Mouse (Mus musculus) embryonic facial prominence, embryonic 15.5 days (tissue): Measurements from ENCODE around the gene Gm498. TPM values are rescaled to one million over a fixed set of nuclear protein-coding genes. Genes with fewer than 3 reads are reported as not detected.

ENCODE experiments used
- ATAC-seq: fragments of 200-750 bp; cut with Nextera tagmentation; 2 replicates; pipeline ENCODE4 v1.8.0; 2017; ENCODE audit warnings: low read depth, moderate TSS enrichment; ENCODE audit not compliant: insufficient number of reproducible peaks, low FRiP score, low TSS enrichment
- H3K27ac ChIP-seq: fragments of 300-500 bp; sonication (generic); replicated peaks from 2 replicates; pipeline ENCODE4 v1.5.1; 2015; ENCODE audit warnings: mild to moderate bottlenecking, inconsistent platforms
- H3K27me3 ChIP-seq: fragments of 300-500 bp; sonication (generic); 2 replicates; pipeline ENCODE4 v1.6.1; 2015; ENCODE audit warnings: inconsistent platforms
- H3K36me3 ChIP-seq: fragments of 300-500 bp; sonication (generic); 2 replicates; pipeline ENCODE4 v1.6.1; 2015; ENCODE audit warnings: mild to moderate bottlenecking, inconsistent platforms
- H3K4me1 ChIP-seq: fragments of 300-500 bp; sonication (generic); 2 replicates; pipeline ENCODE4 v1.6.1; 2015; ENCODE audit warnings: inconsistent platforms
- H3K4me2 ChIP-seq: fragments of 300-500 bp; sonication (generic); replicated peaks from 2 replicates; pipeline ENCODE4 v1.6.1; 2015; ENCODE audit warnings: mild to moderate bottlenecking, inconsistent platforms
- H3K4me3 ChIP-seq: fragments of 300-500 bp; sonication (generic); replicated peaks from 2 replicates; pipeline ENCODE4 v1.5.1; 2015; ENCODE audit warnings: mild to moderate bottlenecking, inconsistent platforms
- H3K9ac ChIP-seq: fragments of 300-500 bp; sonication (generic); 2 replicates; pipeline ENCODE4 v1.6.1; 2015; ENCODE audit warnings: inconsistent platforms
- H3K9me3 ChIP-seq: fragments of 300-500 bp; sonication (generic); replicated peaks from 2 replicates; pipeline ENCODE4 v1.6.1; 2016; ENCODE audit warnings: inconsistent platforms
- WGBS: fragments of 180-500 bp; shearing (Covaris S2); methylation state at CpG from one replicate; pipeline ENCODE4 v1.1.7; 2015; 5-methylcytosine and 5-hydroxymethylcytosine counted together
- polyA plus RNA-seq: library from polyadenylated mRNA; unstranded; fragments of >200 nt; fragmentation: Nextera tagmentation; extraction: Ambion mirVana; gene quantifications from 2 replicates; pipeline ENCODE4 v1.2.1, GENCODE M21; 2015

Gene Gm498
- polyA plus RNA-seq, 1 experiment from 2014 or later = not detected

DNA sequence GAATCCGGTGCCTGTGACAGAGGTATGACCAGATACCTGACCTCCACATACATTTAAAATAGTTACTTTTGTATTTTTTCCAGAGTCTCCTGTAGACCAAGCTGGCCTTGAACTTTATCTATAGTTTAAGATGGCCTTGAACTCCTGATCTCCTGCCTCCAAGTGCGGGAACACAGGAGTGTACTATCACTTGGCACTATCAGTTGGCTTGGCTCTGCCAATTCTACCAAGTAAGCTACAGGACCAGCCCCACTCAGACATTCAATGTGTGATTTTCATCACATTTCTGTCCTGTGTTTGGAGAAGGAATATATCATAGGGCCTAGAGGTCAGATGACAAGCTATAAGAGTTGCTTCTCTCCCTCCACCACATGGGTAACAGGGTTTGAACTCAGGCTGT is 32.3 kb upstream of the Gm498 start:
- Histone ChIP-seq H3K27me3 (no peaks in the 10 kb centered on the region), H3K36me3 (peaks cover 24% of the 10 kb centered on the region), H3K4me3 (no peak overlapping the region), H3K9ac (no peak overlapping the region), H3K4me1 (peaks cover 31% of the 10 kb centered on the region), H3K9me3 (no peaks in the 10 kb centered on the region), H3K27ac (no peak overlapping the region), H3K4me2 (no peak overlapping the region)
- ATAC-seq = no peak
- 91% methylated on average over 2 of the region's 2 CpGs for WGBS

DNA sequence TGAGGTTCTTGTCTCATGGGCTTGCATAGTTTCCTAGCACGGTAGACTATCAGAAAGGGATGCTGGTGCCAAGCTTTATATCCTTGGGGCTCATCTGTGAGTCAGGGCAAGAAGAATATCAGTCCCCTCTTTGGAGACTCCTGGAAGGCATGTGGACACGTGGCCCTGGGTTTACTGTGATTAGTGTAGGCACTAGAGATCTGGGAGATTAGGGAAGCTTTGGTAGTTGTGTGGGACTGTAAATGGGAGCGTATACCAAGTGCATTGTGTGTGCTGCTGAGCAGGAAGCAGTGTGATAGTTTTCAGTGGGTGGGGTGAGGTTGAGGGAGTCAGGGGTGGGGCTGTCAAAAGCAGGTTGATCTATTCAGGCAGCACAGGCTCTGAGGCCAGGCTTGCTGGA is 31.7 kb upstream of the Gm498 start:
- Histone ChIP-seq H3K4me2 (no peak overlapping the region), H3K36me3 (peaks cover 31% of the 10 kb centered on the region), H3K9ac (no peak overlapping the region), H3K27ac (peak overlapping the region; percentile 49; the same call in 1 of the 2 replicates), H3K4me1 (peaks cover 30% of the 10 kb centered on the region), H3K9me3 (no peaks in the 10 kb centered on the region), H3K4me3 (no peak overlapping the region), H3K27me3 (no peaks in the 10 kb centered on the region)
- no peak for ATAC-seq
- 50% methylated on average over 3 of the region's 3 CpGs for WGBS

DNA sequence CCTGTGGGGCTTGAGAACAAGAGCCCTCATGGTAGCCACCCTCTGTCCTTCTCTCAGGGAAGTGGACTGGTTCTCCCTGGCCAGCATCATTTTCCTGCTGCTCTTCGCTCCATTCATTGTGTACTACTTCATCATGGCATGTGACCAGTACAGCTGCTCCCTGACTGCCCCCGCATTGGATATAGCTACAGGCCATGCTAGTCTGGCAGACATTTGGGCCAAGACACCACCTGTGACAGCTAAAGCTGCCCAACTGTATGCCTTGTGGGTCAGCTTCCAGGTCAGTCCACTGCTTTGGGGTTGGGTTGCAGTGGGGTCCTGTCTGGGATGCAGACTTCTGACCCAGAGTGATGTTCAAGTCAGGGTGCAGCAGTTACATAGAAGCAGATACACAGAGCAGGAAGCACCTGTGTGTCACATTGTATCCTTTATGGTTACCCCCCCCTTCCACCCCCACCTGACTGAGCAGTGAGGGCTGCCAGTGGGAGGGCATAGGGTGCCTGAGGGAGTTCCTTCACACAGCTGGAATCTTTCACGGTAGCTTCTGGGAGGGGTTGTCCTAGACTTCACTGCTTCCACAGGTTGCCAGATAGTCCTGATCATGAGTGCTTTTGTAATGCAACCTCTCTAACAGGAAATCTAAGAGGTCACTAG is 28.8 kb upstream of the Gm498 start:
- no peak overlapping the region for H3K4me3 ChIP-seq
- no peak overlapping the region for H3K27ac ChIP-seq
- ATAC-seq = no peak
- WGBS = 73% methylated on average over 3 of the region's 3 CpGs
- H3K36me3 ChIP-seq = peaks cover 57% of the 10 kb centered on the region
- H3K4me1 ChIP-seq = peaks cover 9% of the 10 kb centered on the region; the same call in 1 of the 2 replicates
- H3K4me2 ChIP-seq = no peak overlapping the region
- no peak overlapping the region for H3K9ac ChIP-seq
- no peaks in the 10 kb centered on the region for H3K27me3 ChIP-seq
- H3K9me3 ChIP-seq = no peaks in the 10 kb centered on the region

DNA sequence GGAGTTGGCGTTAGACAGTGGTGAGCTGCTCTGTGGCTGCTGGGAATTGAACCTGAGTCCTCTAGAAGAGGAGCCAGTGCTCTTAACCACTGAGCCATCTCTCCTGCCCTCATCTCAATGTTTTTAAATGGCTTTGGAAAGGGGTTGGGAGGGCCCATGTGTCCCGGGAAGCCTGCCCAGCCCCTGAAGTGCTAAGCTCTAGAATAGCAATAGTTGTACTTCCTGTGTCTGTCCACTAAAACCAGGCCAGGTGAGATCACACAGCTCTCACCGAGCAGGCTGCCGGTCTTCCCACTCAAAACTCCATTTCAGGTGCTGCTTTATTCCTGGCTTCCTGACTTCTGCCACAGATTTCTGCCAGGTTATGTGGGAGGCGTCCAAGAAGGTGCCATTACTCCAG is 26.5 kb upstream of the Gm498 start:
- WGBS = 90% methylated on average over 5 of the region's 5 CpGs
- Histone ChIP-seq H3K36me3 (peaks cover 79% of the 10 kb centered on the region), H3K9ac (no peak overlapping the region), H3K27me3 (no peaks in the 10 kb centered on the region), H3K27ac (no peak overlapping the region), H3K9me3 (no peaks in the 10 kb centered on the region), H3K4me3 (no peak overlapping the region), H3K4me2 (no peak overlapping the region), H3K4me1 (peaks cover 2% of the 10 kb centered on the region; the same call in 1 of the 2 replicates)
- no peak for ATAC-seq

DNA sequence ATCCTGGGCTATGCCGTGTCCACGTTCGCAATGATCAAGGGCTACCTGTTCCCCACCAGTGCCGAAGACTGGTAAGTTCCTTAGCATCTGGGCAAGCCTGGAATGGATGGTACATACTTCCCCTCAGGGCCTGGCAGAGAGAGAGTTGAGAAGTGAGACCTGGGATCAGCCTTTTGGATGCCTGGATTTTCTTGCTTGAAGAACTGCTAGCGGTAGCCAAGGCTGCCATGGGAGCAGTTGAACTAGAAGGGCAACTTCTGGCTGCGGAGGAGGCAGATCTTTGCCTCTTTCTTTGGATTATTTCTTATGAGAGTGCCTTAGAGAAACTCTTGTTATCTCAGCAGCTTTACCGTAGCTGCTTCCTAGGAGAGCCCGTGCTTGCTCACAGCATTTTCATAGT is 25.3 kb upstream of the Gm498 start:
- no peaks in the 10 kb centered on the region for H3K9me3 ChIP-seq
- no peak overlapping the region for H3K4me2 ChIP-seq
- H3K4me1 ChIP-seq = no peaks in the 10 kb centered on the region
- no peak for ATAC-seq
- H3K27ac ChIP-seq = no peak overlapping the region
- H3K36me3 ChIP-seq = peaks cover 91% of the 10 kb centered on the region
- H3K27me3 ChIP-seq = no peaks in the 10 kb centered on the region
- no peak overlapping the region for H3K4me3 ChIP-seq
- 89% methylated on average over 8 of the region's 8 CpGs for WGBS
- no peak overlapping the region for H3K9ac ChIP-seq

DNA sequence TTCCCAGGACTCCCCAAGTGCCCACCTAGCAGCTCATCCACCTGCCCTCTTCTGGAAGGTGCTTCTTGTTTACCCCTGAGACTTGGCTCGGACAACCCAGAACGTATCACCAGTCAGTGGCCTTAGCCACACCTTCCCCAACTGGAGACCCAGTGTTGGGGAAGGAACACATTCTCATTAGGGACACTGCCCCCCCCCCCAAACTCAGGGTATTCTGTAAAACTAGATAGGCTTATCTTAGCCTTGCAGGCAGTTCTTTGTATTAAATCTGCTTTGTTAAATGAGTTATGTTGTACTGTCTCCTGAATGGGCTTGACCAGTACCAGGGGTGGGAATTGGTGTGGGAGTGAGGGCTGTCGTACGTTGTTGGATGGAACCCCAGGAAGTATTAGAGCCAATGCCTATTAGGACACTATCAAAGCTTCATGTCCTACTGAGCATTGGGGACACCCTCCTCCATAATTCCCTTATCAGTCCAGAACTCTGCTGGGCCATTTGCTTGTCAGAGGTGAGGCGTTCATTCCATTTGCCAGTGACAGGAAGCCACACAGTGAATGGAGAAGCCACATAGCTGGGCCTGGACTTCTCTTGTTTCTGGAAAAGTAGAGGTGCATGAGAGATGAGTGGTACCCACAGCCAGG is 18.4 kb upstream of the Gm498 start:
- H3K4me2 ChIP-seq = no peak overlapping the region
- WGBS = 92% methylated on average over 5 of the region's 5 CpGs
- H3K9ac ChIP-seq = no peak overlapping the region
- peaks cover 59% of the 10 kb centered on the region for H3K36me3 ChIP-seq
- no peak overlapping the region for H3K27ac ChIP-seq
- H3K27me3 ChIP-seq = no peaks in the 10 kb centered on the region
- H3K4me3 ChIP-seq = no peak overlapping the region
- no peak for ATAC-seq
- H3K9me3 ChIP-seq = no peaks in the 10 kb centered on the region
- H3K4me1 ChIP-seq = no peaks in the 10 kb centered on the region

DNA sequence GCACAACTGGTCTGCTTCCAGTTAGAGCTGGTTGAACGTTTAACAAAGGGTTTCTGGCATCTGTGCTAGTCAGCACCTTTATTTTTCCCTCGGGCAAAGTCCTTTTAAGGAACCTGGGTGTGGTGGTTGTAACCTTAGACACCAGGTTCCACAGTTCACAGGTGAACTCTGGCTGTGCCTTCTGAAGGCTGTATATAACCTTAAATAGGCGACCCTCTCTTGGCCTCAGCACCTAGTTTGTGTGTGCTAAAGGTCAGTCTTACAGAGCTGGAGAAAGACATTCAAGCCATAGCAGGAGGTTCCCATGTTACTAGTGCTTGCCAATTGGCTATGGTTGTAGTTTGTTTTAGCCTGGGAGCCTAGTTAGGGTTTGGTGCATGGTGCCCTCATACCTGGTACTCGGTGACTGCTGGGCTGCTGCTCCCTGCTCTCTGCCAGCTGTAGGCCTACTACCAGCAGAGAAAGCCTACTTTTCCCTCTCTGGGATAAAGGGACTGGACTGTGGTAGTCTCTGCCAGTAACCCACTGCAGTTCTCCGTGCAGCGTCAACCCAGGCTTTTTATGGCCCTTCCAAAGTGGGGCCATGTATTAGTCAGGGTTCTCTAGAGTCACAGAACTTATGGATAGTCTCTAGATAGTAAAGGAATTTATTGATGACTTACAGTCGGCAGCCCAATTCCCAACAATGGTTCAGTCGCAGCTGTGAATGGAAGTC is 17.7 kb upstream of the Gm498 start:
- no peak for ATAC-seq
- H3K27me3 ChIP-seq = no peaks in the 10 kb centered on the region
- 84% methylated on average over 7 of the region's 8 CpGs for WGBS

DNA sequence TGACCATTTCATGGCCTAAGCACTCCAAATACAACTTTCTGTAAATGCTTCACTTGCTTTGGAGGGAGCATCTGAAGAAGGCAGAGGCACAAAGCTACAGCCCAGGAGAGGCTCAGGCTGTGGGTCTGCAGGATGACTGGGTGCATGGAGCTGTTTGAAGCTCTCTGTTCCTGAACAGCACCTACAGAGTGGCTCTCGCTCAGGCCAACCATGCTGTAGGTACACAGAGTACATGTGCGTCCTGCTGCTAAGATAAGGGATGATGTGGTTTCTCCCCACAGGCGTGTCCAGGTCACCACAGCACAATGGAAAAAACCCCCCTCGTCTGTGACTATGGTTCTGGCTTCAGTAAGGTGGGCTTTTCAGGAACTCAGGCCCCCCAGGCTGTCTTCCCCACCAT is 2.2 kb downstream of the Gm498 start:
- WGBS = 77% methylated on average over 4 of the region's 4 CpGs
- no peak for ATAC-seq
- Histone ChIP-seq H3K27me3 (no peaks in the 10 kb centered on the region), H3K9ac (no peak overlapping the region), H3K4me1 (no peaks in the 10 kb centered on the region), H3K27ac (no peak overlapping the region), H3K36me3 (no peaks in the 10 kb centered on the region), H3K4me2 (no peak overlapping the region), H3K4me3 (no peak overlapping the region), H3K9me3 (no peaks in the 10 kb centered on the region)

More for the DNA sequence above, 17.7 kb upstream of the Gm498 start:
- Histone ChIP-seq H3K9ac (no peak overlapping the region), H3K4me3 (no peak overlapping the region), H3K27ac (no peak overlapping the region), H3K4me1 (no peaks in the 10 kb centered on the region), H3K4me2 (no peak overlapping the region), H3K9me3 (no peaks in the 10 kb centered on the region), H3K36me3 (peaks cover 52% of the 10 kb centered on the region)

DNA sequence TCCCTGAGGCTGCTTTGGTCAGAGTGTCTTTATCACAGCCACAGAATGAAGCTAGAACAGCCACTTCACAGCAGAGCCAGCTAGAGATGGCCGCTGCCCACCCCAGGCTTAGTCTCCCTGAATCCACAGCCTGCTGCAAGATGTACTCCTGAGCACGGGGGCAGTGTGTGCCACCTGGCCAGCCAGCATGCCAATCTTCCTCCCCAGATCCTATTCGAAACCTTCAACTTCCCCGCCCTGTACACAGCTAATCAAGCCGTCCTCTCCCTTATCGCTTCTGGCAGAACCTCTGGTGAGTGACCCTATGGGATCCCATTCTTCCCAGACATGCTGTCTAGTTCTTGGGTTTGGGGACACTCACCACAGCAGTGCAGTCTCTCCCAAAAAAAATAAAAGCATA is 17.1 kb downstream of the Gm498 start:
- Histone ChIP-seq H3K9ac (no peak overlapping the region), H3K4me3 (no peak overlapping the region), H3K36me3 (no peaks in the 10 kb centered on the region), H3K9me3 (no peaks in the 10 kb centered on the region), H3K27me3 (no peaks in the 10 kb centered on the region), H3K27ac (no peak overlapping the region), H3K4me1 (no peaks in the 10 kb centered on the region), H3K4me2 (no peak overlapping the region)
- ATAC-seq = no peak
- 67% methylated on average over 6 of the region's 6 CpGs for WGBS

DNA sequence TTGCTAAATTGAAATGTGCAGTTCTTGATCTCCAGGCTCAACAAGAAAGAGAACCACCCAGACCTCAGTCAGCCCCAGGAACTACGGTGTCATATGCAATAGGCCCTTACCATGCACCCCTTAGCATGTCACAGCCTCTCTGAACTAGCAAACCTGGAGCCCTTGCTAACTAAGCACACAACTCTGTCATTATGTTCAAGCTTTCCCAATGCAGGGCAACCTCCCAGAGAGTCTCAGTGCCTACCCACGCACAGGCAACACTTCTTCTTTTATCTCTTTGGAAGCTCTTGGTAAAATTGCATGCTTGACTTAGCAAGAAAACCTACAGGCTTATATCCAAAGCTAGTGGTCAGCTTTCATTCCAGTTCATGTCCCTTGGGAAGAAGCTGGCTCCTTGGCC is 24.5 kb downstream of the Gm498 start:
- Histone ChIP-seq H3K4me1 (no peaks in the 10 kb centered on the region), H3K4me2 (no peak overlapping the region), H3K9me3 (no peaks in the 10 kb centered on the region), H3K36me3 (no peaks in the 10 kb centered on the region), H3K9ac (no peak overlapping the region), H3K27ac (no peak overlapping the region), H3K4me3 (no peak overlapping the region), H3K27me3 (no peaks in the 10 kb centered on the region)
- ATAC-seq = no peak
- WGBS = 69% methylated on average over 2 of the region's 2 CpGs

DNA sequence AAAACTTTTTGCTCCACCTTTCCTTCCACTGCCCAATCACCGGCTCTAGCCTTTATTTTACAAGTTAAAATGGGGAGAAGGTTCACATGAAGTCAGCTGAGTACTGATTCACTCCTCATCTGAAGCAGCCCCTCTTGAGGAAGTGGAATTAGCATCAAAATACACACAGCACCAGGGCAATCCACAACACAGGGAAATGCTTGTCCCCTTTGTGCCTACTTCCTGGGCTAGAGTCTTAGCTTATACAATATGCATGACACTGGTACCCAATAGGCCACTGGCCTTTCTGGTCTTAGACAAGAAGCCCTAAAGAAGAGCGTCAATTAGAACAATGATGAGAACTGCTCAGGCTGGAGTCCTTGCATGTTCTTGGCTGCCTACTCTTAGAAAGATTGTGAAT is 25.7 kb downstream of the Gm498 start:
- Histone ChIP-seq H3K4me2 (no peak overlapping the region), H3K27ac (no peak overlapping the region), H3K9ac (no peak overlapping the region), H3K9me3 (no peaks in the 10 kb centered on the region), H3K27me3 (no peaks in the 10 kb centered on the region), H3K4me1 (no peaks in the 10 kb centered on the region), H3K36me3 (no peaks in the 10 kb centered on the region), H3K4me3 (no peak overlapping the region)
- WGBS = 62% methylated on average over 2 of the region's 2 CpGs
- ATAC-seq = no peak
